Mouse (Mus musculus): Measurements from ENCODE around the gene Kansl3.

GRCm38 (mm10) chr1:36298107-36298506 lies 70.9 kb downstream of the Kansl3 start:
- TF ChIP-seq CTCF (IDR thresholded peaks at IDR 0.05; ENCODE audit: borderline replicate concordance, insufficient read depth, low read length) (no peak), POLR2A (IDR thresholded peaks at IDR 0.05; ENCODE audit: low read depth, low read length) (no peak)

Measured in embryonic fibroblast, embryonic 13.5 days (primary cell).